Mouse (Mus musculus) ES-Bruce4 (cell line): ENCODE data around the gene Klk1b4. TPM values are rescaled to one million over a fixed set of nuclear protein-coding genes. Genes with fewer than 3 reads are reported as not detected.

Experiments
- H3K27ac ChIP-seq: 2 replicates; pipeline ENCODE4 v1.5.1; 2012; ENCODE audit warnings: low read length, inconsistent platforms; ENCODE audit not compliant: insufficient read depth
- H3K27me3 ChIP-seq: 2 replicates; pipeline ENCODE4 v1.6.1; 2012; ENCODE audit warnings: mild to moderate bottlenecking, low read length, inconsistent platforms; ENCODE audit not compliant: control insufficient read depth, poor library complexity, insufficient read depth, severe bottlenecking
- H3K36me3 ChIP-seq: 2 replicates; pipeline ENCODE4 v1.6.1; 2012; ENCODE audit warnings: inconsistent platforms, mild to moderate bottlenecking, low read length, moderate library complexity; ENCODE audit not compliant: control insufficient read depth, poor library complexity, insufficient read depth, severe bottlenecking
- H3K4me1 ChIP-seq: one replicate; pipeline ENCODE4 v1.8.1; 2011; ENCODE audit warnings: low read length; ENCODE audit not compliant: control insufficient read depth, insufficient read depth
- H3K4me3 ChIP-seq: 2 replicates; pipeline ENCODE4 v1.5.1; 2011; ENCODE audit warnings: low read depth, mild to moderate bottlenecking, low read length
- H3K9ac ChIP-seq: 2 replicates; pipeline ENCODE4 v1.6.1; 2012; ENCODE audit warnings: low read depth, mild to moderate bottlenecking, inconsistent platforms; ENCODE audit not compliant: poor library complexity, severe bottlenecking
- H3K9me3 ChIP-seq: replicated peaks from 2 replicates; pipeline ENCODE4 v1.6.1; 2012; ENCODE audit warnings: mild to moderate bottlenecking, low read length, inconsistent platforms; ENCODE audit not compliant: control insufficient read depth, poor library complexity, insufficient read depth, severe bottlenecking
- CTCF ChIP-seq: IDR thresholded peaks from one replicate; pipeline ENCODE4 v1.8.1; 2011; ENCODE audit warnings: low read depth, low read length
- EP300 ChIP-seq: IDR thresholded peaks from 2 replicates; pipeline ENCODE4 v1.6.1; 2011; ENCODE audit warnings: low read depth, low read length; ENCODE audit not compliant: insufficient read depth
- POLR2A ChIP-seq: IDR thresholded peaks from one replicate; pipeline ENCODE4 v1.8.1; 2011; ENCODE audit warnings: low read length; ENCODE audit not compliant: insufficient read depth
- polyA plus RNA-seq: library from polyadenylated mRNA; stranded (reverse); fragments of >200 nt; gene quantifications from 2 replicates; pipeline ENCODE4 v1.2.4, GENCODE M21; 2011; ENCODE audit warnings: low read depth; ENCODE audit not compliant: missing spikeins, insufficient read depth, insufficient read length

The Klk1b4 gene
- polyA plus RNA-seq, 1 experiment, result not detected

DNA sequence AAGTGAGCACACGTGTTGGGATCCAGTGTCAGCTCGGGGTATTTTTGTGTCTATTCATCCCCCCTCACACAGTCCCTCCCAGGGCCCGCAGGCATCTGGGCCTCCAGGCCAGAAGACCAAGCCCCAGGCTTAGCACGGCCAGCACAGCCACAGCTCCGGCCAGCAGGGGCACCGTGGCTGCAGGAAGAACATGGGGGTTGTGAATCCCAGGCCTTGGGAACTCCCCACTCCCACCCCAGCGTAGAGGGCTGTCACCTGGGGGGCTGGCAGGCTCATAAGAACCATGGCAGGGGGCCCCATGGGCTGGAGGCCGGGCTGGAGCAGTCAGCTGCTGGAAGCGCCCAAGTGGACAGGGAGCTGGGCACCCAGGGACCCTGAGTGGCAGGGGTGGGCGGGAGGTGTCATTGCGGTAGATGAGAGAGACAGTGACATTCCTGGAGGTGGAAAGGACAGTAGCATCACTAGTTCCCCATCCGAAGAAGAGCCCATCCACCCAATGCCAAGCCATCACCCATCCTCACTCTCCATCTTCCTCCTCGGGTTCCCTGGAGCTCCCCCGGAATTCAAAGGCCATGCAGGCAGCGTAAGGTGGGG is 45.9 kb downstream of the Klk1b4 start:
- Histone ChIP-seq H3K27ac (no peak overlapping the region), H3K9me3 (no peaks in the 10 kb centered on the region), H3K4me1 (no peaks in the 10 kb centered on the region), H3K9ac (no peak overlapping the region), H3K36me3 (peaks cover 36% of the 10 kb centered on the region), H3K4me3 (no peak overlapping the region), H3K27me3 (no peaks in the 10 kb centered on the region)
- no peak for TF ChIP-seq EP300
- no peak for TF ChIP-seq POLR2A
- no peak for TF ChIP-seq CTCF

DNA sequence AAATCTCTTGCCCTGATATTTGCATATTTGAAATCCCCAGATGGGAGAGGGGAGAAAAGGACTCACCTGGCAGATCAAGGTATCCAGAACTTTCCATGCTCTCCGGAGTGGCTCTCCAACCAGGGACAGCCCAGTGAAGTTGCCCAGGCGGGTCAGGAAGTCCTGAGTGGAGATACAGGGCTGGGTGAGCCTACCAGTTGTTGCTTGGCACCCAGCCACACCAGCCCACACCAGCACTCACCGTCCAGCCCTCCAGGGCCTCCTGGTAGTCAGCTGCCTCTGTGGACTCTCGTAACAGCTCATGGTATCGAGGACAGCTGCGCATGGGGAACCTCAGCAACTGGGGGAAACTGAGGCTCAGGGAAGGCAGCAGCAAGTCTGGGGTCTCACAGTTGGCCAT is 47.7 kb downstream of the Klk1b4 start:
- Histone ChIP-seq H3K27me3 (no peaks in the 10 kb centered on the region), H3K9me3 (no peaks in the 10 kb centered on the region), H3K36me3 (peaks cover 19% of the 10 kb centered on the region), H3K4me3 (no peak overlapping the region), H3K4me1 (no peaks in the 10 kb centered on the region), H3K27ac (no peak overlapping the region), H3K9ac (no peak overlapping the region)
- no peak for TF ChIP-seq EP300
- TF ChIP-seq POLR2A, result no peak
- TF ChIP-seq CTCF, result no peak

DNA sequence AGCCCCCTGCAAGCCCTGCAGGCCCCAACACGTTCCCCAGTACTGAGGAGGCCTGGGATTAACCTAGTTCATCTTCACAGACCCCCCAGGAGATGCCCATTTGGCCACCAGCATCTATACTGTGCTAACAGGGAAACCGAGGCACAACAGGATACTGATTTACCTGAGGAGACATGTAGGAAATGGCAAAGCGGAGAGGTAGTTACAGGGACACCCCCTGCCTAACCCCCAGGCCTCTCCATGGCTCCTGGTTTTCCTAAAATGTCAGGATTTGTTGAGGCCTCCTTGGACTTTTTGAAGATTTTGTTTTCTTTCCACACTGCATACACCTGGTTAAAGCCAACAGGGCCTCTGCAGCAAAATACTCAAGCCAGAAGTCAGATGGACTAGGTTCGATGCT is 50.0 kb downstream of the Klk1b4 start, which contains the start of gene Acp4:
Gene Acp4 (minus strand): TSS at position 101 of the 400 bp plus-strand sequence.
- no peak for TF ChIP-seq CTCF
- TF ChIP-seq EP300, result no peak
- peaks cover 1% of the 10 kb centered on the region; the same call in 1 of the 2 replicates for H3K36me3 ChIP-seq
- no peak within 1 kb of the TSS for H3K27ac ChIP-seq
- H3K9ac ChIP-seq, result no peak within 1 kb of the TSS
- H3K4me3 ChIP-seq, result no peak within 1 kb of the TSS
- no peaks in the 10 kb centered on the region for H3K27me3 ChIP-seq
- H3K4me1 ChIP-seq, result no peaks in the 10 kb centered on the region
- no peaks in the 10 kb centered on the region for H3K9me3 ChIP-seq

DNA sequence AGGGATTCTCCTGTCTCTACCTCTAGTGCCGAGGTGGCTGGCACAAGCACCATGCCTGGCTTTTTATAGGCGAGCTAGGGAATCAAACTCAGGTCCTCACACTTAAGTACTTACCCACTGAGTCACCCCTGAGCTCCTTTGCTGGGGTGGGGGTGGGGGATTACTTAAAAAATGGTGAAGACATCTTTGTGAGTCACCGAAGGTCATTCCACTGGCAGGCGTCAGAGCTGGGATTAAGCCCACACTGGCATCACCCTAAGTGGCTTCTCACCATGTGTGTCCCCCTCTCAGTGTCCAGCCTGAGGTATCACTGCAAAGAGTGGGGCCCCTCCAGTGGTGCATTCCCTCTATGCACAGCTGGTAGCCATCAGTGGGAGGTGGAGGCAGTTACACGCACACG is 53.2 kb downstream of the Klk1b4 start:
- Histone ChIP-seq H3K27me3 (no peaks in the 10 kb centered on the region), H3K4me3 (no peak overlapping the region), H3K36me3 (no peaks in the 10 kb centered on the region), H3K4me1 (no peaks in the 10 kb centered on the region), H3K9me3 (no peaks in the 10 kb centered on the region), H3K27ac (no peak overlapping the region), H3K9ac (no peak overlapping the region)
- TF ChIP-seq CTCF (no peak), EP300 (no peak), POLR2A (no peak)

DNA sequence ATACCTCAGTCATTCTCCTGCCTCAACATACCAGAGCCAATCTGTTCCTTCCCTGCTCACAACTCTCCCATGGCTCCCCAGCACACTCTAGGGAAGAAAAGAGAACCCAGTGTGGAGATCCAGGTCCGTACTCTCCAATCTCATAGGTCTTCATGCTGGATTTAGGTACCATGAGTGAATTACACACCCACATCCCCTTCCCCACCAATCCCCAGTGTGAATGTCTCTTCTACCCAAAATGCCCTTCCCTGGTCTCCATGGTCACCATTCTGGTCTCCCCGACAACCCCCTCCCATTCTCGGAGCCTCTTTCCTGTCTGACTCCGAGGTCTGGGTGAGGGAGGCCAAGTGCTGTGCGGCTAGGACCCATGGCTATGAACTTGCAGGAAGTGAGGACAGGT is 53.9 kb downstream of the Klk1b4 start, which contains the start of gene Gm15517:
Gene Gm15517 (plus strand): TSS at position 301 of the 400 bp plus-strand sequence.
- Histone ChIP-seq H3K9me3 (no peaks in the 10 kb centered on the region), H3K9ac (no peak within 1 kb of the TSS), H3K27ac (no peak within 1 kb of the TSS), H3K4me3 (no peak within 1 kb of the TSS), H3K36me3 (no peaks in the 10 kb centered on the region), H3K4me1 (no peaks in the 10 kb centered on the region), H3K27me3 (no peaks in the 10 kb centered on the region)
- no peak for TF ChIP-seq EP300
- no peak for TF ChIP-seq CTCF
- TF ChIP-seq POLR2A, result no peak

Other genes starting within 250 kb of the Klk1b4 start
- not detected in 2 replicates for gene Klk1b1, start 240.7 kb upstream of the Klk1b4 start, polyA plus RNA-seq
- gene Klk1b9, start 231.4 kb upstream of the Klk1b4 start, polyA plus RNA-seq, result not detected in 2 replicates
- gene Klk1b11, start 211.6 kb upstream of the Klk1b4 start, polyA plus RNA-seq, result not detected in 2 replicates
- not detected in 2 replicates for gene Klk1b26, start 195.3 kb upstream of the Klk1b4 start, polyA plus RNA-seq
- gene Klk1b27, start 155.1 kb upstream of the Klk1b4 start, polyA plus RNA-seq, result not detected in 2 replicates
- gene Klk1b21, start 105.1 kb upstream of the Klk1b4 start, polyA plus RNA-seq, result not detected in 2 replicates
- not detected in 2 replicates for gene Klk1b22, start 94.8 kb upstream of the Klk1b4 start, polyA plus RNA-seq
- gene Klk1b16, start 70.7 kb upstream of the Klk1b4 start, polyA plus RNA-seq, result not detected in 2 replicates
- gene Klk1b24, start 19.2 kb upstream of the Klk1b4 start, polyA plus RNA-seq, result not detected in 2 replicates
- not detected in 2 replicates for gene Klk1b3, start 9.2 kb upstream of the Klk1b4 start, polyA plus RNA-seq
- not detected in 2 replicates for gene Klk1b5, start 8.5 kb downstream of the Klk1b4 start, polyA plus RNA-seq
- 1.3 and 1.8 TPM in 2 replicates for gene Klk1, start 17.9 kb downstream of the Klk1b4 start, polyA plus RNA-seq
- not detected in 2 replicates for gene Gm36864, start 28.7 kb downstream of the Klk1b4 start, polyA plus RNA-seq
- 0.65 and 1.3 TPM in 2 replicates for gene 1700028J19Rik, start 39.3 kb downstream of the Klk1b4 start, polyA plus RNA-seq
- 76.7 and 89.3 TPM in 2 replicates for gene 2410002F23Rik, start 39.3 kb downstream of the Klk1b4 start, polyA plus RNA-seq
- gene Acp4, start 49.9 kb downstream of the Klk1b4 start, polyA plus RNA-seq, result not detected in 2 replicates
- gene Gm15517, start 54.0 kb downstream of the Klk1b4 start, polyA plus RNA-seq, result not detected in 2 replicates
- gene Clec11a, start 99.5 kb downstream of the Klk1b4 start, polyA plus RNA-seq, result 0.75 and 0.87 TPM in 2 replicates
- gene Shank1, start 102.8 kb downstream of the Klk1b4 start, polyA plus RNA-seq, result 2.5 and 3.4 TPM in 2 replicates
- gene Syt3, start 176.7 kb downstream of the Klk1b4 start, polyA plus RNA-seq, result 1.8 and 1.9 TPM in 2 replicates
- gene 1700008O03Rik, start 178.4 kb downstream of the Klk1b4 start, polyA plus RNA-seq, result 7.7 and 8.3 TPM in 2 replicates
- not detected in 2 replicates for gene Lrrc4b, start 221.6 kb downstream of the Klk1b4 start, polyA plus RNA-seq